Mouse (Mus musculus) fibroblast of lung, adult 2 months (primary cell): ENCODE measurements around the gene Msh4.
A peak's percentile ranks its signal among the peaks of the same experiment; 100 is the strongest.

Experiments used
- DNase-seq: peaks from one replicate; pipeline ENCODE4 v3.0.0-alpha.2; 2011; ENCODE audit warnings: low read depth

Msh4 gene

DNA sequence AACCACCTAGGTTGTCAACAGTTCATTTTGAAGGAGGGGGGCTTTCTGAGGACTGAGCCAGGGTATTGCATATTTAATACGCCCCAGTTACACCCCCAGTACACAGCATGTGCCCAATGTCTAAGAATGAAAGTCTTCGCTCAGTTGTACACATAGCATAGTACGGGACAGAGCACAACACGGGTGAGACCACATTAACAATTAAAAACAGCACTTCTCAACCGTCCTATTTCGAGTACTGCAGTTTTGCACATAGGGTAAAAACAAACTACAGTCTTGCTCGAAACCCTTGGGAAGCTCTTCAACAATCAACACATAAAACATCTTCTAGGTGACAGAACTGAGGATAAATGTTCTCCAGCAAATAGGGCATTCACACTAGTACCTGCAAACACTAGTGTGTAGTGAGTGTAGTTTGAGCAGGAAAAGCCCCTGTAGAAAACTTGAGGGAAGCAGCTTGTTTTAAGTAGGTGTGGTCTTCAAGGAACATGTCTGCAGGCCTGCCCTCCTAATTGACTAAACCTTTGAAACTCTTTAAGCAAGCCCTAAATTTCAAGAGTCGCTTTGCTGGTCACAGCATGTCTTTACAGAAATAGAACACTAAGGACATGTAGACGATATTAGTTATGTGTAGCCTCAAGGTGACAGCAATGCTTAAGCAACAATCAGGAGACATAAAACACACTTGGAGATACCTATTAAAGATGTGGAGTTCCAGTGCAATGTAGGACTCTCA lies at the start of gene Msh4:
Gene Msh4, minus strand, starts transcription at position 3 of the 736 bp plus-strand sequence.
- DNase-seq = no peak

DNA sequence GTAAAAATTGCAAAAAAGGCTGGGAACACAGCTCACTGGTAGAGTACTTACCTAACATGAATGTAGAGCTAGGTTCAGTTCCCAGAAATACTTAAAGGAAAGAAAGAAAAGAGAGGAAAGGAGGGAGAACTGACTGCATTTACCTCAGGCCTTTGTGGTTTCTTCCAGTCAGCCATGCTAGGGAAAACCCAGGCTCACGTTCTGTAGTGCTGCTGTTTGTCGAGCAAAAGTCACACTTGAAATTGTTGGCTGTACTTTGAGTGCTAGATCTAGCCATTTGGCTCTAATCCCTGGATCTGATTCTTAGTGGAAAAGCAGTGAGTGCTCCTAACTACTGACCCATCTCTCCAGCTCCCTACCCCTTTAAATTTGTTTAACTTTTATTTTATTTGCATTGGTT lies 42.2 kb upstream of the Msh4 start:
- DNase-seq = no peak

DNA sequence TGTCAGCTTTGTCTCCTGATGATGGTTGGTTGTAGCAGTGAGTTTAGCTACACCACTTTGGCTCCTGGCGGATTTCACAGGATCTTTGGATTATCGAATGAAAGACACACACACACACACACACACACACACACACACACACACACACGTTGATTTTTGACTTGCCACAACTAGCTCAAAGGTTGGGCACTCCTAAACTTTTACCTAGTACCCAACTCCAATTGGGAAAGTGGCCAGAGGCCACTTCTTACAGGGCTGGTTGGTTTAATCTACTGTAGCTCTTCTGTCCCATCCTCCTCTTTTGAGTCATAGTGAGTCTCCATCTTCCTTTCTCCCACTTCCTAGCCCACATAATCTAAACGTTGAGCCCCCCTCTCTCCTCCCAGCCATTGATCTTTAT lies 41.3 kb upstream of the Msh4 start:
- DNase-seq = no peak

DNA sequence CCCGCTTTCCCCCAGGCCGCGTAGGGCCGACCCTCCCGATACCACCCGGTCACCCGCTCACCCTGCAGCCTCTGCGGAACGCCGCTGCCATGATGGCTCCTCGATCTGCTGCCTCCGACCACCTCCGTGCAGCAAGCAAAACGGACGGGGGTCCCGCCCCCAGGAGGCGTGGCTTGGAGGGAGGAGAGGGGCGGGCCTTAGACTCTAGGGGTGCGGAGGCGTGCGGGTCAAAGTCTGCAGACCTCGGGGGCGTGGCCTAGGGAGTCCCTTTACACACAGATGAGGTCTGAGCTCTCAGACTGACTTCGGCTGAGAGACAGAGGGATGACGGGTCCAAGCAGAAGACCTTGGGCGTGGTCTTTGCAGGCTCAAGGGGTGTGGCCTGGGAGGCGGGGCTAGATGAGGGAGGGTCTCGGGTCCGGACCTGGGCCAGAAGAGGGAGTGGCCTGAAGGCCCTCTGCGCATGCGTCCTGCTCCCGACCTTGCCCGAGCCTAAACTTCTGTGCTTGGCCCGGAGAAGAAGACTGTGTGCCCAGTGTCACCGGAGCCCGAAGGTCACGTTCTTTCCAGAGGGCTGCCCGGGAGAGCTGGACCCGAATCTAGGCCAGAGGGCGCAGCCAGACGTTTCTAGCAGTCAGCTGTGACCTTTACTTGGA lies 38.5 kb upstream of the Msh4 start, which contains the start of gene Acadm:
Gene Acadm, minus strand, starts transcription at position 298 of the 656 bp plus-strand sequence.
- DNase-seq = peak; percentile 90

DNA sequence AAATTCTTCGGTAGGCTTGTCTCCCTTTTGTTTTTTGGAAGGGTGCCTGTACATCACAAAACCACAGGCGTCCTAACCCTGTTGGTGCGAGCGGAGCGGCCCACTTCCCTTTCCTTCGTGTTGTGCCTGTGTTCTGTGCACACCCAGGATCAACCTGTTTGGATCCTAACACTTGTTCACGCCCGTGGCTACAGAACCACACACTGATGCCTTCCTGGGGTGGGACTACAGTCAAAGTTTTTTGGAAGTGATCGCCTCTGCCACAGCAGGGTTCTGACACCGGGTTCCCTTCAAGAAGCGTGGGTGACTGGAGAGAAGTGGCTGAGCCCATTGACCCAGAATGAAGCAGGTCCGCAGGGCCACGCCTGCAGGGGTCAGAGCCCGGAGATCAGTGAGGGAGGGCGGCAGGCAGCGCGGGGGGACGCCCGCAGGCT lies 38.0 kb upstream of the Msh4 start:
- DNase-seq = no peak

DNA sequence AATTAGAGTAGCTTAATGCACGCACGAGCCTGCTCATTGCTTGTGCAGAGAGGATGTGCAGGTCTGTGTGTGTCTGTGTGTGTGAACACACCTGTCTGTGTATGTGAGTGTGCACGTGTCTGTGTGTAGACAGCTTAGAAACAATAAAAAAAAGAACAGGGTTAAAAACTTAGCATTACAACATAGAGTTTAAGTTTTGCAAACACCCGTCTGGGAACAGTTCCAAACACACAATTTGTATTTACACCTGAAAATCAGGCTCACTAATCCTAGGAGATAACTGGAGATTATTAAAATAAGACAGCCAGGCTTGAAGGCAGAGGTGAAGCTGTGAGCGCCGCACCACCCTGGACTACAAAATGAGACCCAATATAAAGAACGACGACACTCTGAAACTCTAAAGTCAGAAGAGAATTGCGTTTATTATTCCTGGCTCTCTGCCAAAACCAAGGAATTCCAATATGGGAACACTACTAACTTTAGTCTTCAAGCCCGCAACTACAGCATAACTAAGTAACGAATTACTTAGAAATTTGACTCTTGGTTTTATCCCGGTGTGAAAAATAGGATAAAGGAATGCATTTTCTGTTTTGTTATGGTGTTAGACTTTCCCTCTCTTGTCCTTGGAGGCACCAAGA lies 37.2 kb upstream of the Msh4 start:
- DNase-seq = peak; percentile 14

DNA sequence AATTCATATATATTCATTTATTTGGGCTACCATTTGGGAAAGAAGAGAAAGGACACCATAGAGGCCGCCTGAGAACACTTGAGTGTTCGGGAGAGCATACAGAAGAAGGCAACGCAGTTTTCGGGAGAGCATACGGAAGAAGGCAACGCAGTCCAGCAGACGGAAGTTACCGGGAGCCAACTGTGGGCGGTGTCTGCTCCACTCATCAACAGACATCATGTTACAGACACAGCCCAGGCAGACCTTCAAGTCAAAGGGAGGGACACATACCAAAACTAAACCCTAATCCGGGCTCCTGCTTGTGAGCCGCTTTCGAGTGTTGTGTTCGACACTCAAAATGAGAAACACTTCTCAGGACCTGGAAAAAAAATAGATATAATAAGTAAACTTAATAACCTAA lies 35.7 kb upstream of the Msh4 start:
- no peak for DNase-seq

DNA sequence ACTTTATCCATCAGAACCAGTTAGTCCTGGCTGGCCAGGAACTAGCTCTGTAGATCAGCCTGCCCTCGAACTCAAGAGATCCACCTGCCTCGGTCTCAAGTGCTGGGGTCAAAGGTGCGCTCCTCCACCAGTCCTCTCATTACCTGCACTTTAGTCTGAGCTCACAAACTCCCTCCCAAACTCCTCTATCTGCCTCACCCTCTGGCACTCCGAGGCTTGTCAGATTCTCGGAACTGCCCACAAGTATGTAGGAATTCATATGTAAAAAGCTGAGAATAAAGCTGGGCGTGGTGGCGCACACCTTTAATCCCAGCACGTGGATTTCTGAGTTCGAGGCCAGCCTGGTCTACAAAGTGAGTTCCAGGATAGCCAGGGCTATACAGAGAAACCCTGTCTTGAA lies 34.5 kb upstream of the Msh4 start:
- DNase-seq = no peak

DNA sequence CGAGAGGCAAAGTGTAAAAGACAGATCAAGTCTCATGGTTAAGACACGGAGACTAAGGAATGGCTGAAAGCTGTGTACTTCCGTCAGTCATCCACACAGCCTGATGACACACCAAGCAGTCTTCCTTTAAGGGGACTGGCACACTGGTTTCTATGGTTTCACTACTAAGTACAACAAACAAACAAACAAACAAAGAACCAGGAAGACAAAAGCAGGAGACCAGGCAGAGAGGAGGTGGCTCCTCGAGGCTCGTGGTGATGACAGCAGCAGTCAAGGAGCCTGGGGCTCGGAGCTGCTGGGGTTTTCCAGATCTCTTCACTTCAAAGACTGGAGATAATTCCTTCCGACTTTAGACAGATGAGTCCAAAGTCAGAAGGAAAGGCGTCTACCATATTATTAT lies 34.1 kb upstream of the Msh4 start:
- DNase-seq = no peak

DNA sequence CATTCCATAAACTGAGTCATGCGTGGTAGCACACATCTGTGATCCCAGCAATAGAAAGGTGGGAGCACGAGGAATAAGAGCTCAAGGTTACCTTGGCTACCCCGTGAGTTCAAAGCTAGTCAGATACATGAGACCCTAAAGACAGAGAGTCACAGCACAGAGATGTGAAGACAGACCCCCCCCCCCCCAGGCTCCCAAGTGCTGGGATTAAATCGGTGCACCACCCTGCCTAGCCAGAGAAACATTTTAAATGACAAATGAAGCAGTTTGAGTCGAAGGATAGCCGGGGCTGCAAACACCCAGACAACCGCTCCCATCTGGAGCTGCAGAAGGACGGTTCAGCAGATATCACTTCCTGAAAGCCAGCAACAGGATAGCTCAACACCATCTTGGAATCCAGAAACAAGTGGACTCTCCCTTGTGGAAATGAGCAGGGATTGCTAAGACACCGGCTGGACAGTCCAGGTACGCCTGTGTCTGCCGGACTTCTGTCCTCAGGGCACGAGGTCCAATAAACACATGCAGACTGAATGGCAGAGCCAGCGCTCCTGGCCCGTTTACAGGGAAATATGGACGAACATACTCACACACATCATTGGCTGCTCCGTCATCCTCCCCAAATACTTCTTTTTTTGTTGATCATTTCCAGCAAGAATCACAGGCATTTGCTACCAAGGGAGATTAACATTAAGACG lies 31.3 kb upstream of the Msh4 start:
- DNase-seq = no peak

DNA sequence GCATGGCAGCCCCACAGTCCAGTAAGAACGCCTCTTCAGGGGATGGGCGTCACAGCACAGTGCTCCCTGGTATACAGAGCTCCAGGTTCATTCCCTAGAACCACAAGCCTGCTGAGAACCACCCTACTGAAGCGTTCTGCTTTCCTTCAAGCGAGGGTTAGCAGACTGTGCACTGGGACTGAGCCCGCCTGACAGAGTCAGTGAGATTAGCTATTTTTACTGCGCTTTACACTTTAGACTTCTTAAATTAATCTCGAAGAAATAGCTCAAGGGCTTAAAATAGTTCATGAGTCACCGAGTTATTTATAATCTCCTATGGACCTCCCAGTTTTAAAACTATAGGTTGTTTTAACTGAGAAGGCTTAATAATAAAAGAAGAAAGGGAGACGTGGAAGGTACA lies 29.9 kb upstream of the Msh4 start:
- DNase-seq = no peak

DNA sequence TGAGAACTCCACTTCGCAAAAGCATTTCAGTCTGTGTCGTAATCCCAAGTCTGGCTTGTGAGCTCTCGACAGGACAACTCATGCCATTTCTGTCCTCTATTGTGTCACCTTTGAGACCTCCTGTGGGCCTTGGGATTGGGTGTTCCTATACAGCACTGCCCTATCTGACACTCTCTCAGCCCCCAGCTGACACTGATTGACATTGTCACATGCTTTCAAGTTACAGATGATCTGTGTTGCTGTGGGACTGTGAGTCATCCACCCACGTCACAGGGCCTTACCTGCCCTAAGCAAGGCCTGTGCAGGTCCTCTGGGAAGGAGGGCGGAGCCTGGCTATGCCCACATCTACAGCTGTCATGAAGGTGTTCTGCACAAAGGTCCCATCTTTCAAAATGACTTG lies 26.5 kb upstream of the Msh4 start:
- DNase-seq = no peak

DNA sequence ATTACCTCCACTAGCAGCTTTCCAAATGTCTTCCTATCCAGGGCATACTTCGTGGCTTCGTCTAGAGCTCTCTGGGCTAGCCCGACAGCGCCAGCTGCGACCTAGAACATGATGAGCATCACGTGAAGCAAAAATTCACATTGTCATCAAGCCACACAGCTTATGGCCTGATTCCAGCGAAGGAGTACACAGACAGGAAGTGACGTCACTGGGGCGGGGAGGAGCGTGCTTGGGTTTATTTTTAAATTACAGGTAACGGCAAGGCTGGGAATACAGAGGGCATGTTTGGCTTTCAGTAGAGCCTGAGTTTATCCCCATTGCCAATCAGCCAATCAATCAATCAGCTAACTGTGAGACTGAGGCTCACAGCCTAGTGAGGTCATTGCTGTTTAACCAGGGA lies 23.6 kb upstream of the Msh4 start:
- no peak for DNase-seq

DNA sequence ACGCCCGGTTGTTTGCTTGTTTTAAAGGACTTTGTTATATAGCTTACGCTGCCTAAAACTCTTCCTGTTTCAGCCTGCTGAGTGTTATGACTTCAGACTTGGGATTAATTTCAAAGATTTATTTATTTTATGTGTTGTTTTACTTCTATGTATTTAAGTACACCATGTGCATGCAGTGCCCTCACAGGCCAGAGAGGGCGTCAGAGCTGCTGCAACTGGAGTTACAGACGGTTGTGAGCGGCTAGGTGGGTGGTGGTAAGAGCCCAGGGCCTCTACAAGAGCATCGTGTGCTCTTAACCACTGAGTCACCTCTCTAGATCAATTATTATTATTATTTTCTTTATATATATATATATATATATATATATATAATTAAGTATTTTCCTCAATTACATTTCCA lies 20.4 kb upstream of the Msh4 start:
- DNase-seq = no peak

DNA sequence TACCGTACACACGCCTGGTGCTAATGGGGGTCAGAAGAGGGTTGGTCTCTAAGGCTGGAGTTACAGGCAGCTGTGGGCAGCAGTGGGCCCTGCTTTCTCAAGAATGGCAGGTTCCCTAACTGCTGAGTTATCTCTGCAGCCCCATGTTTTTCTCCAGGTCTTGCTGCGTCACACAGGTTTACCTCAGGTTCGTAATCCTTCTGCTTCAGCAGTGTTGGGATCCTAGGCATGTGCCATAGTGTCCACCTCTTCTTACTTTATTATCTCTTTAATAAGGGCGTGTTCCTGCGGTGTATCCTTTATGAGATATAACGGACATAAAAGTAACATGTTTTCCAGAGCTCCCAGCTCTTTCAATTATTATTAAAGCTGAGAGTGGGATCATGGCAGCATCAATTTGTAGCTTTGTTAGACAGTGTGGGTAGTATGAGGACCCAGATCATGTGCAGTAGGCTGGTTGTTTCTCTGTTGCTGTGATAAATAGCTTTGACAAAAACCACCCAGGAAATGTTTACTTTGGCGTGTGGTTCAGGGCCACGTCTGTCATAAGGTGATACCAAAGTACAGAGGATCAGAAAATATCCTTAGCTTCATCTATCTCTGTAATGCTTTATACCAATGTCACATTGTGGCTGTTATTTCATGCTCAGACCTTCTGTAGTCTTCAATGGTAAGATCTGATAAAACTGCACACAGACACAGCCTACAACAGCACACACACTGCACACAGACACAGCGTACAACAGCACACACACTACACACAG lies 15.4 kb upstream of the Msh4 start:
- DNase-seq = no peak

DNA sequence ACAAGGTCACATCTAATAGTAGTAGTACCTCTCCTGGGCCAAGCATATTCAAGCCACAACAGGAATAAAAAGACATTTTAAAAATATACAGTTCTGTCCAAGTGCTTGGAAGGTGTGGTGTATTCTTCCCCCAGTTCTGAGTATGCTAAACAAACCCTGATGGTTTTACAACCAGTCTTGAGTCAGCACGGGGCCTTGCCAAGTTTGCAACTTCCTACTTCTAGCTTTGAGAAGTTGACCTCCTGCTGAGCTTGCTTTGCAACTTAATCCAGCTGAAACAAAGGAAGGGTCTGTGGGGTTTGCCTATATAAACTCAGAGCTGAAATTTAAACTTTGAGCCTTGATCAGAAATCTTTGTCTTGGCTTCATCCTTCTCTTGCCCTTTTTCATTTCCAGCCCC lies 11.3 kb upstream of the Msh4 start:
- peak; percentile 62 for DNase-seq

DNA sequence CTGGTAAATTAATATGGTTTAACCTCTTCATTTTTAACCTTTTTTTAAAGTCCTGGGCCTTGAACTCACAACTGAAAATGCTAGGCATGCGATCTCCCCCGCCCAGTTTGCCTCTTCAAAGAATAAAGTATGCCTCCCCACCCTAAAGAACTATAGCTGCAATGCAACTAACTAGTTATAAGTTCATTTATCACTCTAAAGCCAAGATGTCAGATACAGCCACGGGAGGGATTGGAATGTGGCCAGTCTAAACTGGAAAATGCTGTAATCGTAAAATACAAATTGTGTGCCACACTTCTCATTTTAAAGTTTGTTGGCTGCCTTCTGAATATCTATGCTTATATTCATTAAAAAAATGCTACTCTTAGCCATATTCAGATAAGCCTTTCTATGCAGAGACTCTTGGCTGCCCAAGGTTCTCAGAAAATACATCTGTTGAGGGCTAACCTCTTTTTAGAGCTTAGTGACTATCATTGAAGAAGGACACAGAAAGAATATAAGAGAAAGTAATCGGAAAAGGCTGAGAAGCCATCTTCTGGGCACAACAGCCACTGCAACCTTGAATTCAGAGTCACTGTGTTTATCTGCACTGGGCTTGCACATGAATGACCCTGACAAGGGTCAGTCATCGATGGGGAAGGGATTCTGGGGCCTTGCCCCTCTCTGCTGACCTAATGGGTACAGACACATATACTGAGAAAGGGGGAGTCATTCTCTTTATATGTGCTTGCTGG lies 7.7 kb upstream of the Msh4 start:
- no peak for DNase-seq

DNA sequence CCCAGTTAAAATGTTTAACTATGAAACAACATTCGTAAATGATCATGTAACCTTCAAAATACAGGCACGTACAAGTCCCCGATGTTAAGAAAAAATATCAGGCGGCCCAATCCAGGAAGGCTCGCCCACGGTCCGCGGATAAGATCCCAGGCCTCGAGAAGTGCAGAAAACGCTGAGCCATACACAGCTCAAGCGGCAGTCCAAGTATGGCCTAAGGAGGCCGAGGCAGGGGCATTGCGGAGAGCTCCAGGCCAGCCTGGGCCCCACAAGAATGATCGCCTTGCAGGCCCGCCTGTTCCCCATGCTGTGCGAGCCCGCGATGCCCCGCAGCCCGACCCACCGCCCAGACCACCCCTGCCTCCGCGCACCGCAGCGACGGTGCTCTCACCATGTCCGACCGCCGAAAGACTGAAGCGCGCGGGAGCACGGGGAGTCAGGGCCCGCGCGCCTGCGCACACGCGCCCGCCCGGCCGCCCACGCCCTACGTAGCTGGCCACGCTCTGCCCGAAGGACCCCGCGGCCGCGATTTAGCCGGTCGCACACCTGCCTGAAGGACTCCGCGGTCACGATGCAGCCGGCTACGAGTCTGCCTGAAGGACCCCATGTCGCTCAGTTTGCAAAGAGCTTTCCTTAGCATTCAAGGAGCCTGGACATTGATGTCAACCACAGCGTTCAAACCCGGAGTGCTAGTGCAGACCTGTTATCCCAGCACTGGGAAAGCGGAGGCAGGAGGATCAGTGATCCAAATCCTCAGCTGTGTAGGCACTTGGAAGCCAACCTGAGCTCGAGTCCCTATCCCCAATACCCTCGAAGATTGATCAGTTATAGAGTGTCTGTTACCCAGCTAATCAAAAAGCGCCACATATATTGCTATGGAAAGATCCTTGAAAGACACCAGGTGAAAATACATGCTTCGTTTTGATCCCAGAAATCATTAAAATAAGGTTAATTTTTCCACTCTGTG lies 6.9 kb upstream of the Msh4 start, which contains the start of gene Rabggtb:
Gene Rabggtb, minus strand, starts transcription at position 464 of the 964 bp plus-strand sequence.
- peak; percentile 79 for DNase-seq

DNA sequence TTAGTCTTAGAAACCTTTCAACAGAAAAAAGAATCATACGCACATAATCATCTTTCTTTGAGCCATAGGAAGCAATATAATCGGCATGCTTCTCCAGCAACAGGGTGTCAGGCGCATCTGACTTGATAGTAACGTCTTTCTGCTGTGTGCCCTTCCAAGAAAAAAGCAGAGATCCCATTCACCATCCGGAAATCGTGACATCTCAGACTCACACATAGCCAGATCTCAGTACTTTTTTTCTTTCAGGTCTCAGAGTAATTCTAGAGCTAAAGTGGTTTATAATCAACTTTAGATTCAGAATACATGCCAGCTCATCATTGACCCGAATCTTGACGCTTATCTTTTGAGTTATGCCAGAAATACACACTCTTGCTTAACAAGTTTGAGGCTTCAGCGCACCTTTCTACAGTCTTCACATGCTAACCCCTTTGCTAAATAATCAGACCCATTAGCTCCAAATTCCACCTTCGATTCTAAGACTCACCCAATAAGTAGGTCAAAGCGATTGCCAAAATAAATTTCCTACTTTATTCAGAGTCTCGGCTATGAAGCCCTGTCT lies 6.0 kb upstream of the Msh4 start:
- no peak for DNase-seq
